Mouse (Mus musculus) thymus, postnatal 10 days (tissue): ENCODE data around the gene Defb20.
"Not testable (repeated sequence)": the region's sequence is repeated elsewhere in the genome, so short reads cannot be mapped to it uniquely, and the experiment has no call there.

ENCODE experiments used
- DNase-seq, 2 experiments: peaks; one replicate each; pipeline ENCODE4 v3.0.0; 2021; ENCODE audit warnings: low spot score in 2 of 2

The Defb20 gene

DNA sequence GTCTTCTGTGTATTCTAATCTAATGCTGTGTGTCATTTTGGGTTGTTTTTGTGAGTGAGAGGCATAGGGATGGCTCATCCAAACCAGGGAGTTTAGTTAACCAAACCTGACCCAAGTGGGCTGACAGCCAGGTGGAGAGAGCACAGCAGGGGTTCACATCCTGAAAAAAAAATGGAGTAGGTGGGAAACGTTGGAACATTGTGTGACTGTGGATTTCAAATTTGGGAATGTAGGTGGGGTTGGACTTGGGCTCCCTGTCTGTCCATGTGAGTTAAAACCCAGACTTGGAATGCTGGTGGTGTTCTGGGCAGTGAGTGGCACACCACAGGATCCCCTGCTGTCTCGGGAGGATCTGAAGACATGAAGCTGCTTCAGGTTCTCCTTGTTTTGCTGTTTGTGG is at the start of gene Defb20:
Defb20 (plus strand) TSS at position 301 of the 400 bp plus-strand sequence.
- no peak for DNase-seq

- DNase-seq, result no peak
These were observed 49.4 kb upstream of the Defb20 start for GRCm38 (mm10) chr2:152427493-152427892.

GRCm38 (mm10) chr2:152428481-152428880 is 48.4 kb upstream of the Defb20 start:
- not testable (repeated sequence) for DNase-seq

DNA sequence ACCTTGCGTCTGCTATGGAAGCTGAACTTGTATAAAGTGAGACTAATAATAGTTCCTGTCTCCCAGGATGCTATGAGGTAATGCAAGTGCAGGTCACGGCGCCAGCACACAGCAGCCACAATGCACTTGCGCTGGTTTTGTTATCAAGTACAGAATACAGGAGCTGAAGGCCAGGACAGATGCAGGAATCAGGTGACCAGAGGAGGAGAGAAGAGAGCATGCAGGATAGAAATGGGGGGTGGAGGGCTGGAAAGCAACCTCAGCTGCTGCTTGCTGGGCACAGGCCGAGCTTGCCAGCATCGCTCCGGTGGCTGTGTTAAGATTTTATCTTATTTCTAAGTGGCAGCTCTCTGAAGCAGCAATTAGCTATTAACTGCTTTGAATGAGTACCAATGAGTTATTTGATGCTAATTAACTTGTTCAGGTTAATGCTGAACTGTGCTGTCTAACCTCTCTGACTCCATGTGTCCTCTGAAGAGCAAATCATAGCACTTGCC is 40.4 kb upstream of the Defb20 start:
- no peak for DNase-seq

DNA sequence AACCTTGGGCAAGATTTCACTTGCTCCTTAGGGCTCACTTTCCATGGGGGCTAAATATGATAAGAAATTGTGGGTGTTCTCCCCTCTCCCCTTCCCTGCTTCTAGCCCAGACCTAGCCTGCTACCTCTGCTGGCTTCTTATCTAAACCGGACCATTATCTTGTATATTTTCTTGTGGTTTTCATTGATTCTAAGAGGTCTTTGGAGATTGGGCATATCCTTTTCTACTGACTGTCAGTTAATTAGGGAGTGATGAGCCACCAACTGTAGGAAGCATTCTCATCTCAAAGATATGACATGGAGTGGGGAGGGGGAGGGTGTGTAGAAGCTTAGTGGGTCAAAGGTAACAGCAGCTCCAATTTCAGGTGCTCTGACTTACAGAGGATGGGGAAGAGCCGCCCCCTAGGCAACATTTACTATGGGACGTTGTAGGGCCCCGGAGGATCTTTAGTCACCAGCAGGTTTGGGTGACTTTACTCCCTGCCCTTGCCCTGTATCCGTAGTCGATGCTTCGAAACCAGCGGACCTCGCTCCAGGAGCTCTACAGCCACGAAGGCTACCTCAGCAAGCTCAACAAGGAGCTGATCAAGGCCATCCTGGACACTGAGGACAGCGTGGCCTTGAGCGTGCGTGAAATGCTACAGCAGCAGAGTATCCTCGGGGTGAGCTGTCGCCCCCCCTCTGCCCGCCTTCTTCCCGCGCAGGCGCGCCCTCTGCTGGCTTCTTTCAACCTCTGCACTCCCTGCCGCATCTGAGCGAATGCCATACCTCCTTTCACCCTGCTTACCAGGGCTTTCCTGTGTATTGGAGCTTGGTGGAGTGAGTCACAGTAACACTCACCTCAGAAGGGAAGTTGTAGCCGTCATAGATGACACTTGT is 39.6 kb upstream of the Defb20 start:
- peak; percentile 51 to 87 for DNase-seq

GRCm38 (mm10) chr2:152438963-152439362 is 37.9 kb upstream of the Defb20 start:
- no peak for DNase-seq

- DNase-seq, result no peak
These were observed 37.0 kb upstream of the Defb20 start for GRCm38 (mm10) chr2:152439833-152440232.

DNA sequence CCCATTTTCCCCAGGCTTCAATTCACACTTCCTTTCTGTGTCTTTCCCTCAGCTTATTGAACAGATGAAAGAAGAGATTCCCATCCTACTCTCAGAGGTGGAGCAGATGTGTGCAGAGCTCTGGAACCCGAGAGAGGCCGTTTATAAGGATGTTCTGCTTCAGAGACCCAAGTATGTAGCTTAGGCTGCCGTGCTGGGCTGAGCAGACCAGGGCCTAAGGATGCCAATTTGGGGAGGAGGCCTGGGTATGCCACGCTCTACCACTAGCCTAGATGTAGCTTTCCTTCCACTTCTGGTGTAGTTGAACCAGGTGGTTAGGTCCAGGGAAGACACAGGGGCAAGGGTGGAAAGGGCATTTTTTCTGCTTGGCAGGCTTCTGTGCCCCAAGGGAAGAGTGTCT is 34.5 kb upstream of the Defb20 start:
- no peak for DNase-seq

GRCm38 (mm10) chr2:152443281-152443680 is 33.6 kb upstream of the Defb20 start:
- DNase-seq, result no peak

GRCm38 (mm10) chr2:152446642-152447041 is 30.2 kb upstream of the Defb20 start:
- DNase-seq, result no peak

GRCm38 (mm10) chr2:152447461-152447860 is 29.4 kb upstream of the Defb20 start:
- DNase-seq, result no peak

GRCm38 (mm10) chr2:152450241-152450640 is 26.6 kb upstream of the Defb20 start:
- peak in 1 of 2 experiments; percentile 35 for DNase-seq

- no peak for DNase-seq
These were observed 24.6 kb upstream of the Defb20 start for GRCm38 (mm10) chr2:152452101-152452781.

DNA sequence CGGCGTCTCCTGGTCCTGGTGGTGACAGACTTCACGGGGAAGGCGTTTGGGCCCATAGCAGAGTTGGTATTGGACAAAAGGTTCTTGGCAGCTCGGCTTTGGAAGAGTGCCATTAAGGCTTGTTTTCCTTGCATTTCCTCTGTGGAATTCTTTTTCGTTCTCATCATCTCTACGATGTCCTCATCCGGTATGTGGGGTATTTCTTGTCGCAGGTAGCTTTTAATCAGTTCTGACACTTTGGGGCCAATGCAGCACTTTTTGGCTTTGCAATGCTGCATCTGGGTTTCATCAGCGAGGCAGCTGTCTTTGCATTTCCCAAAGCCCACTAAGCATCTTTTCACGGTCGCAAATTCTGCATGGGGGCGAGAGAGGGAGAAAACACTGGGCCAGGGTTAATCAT is 17.6 kb upstream of the Defb20 start:
- no peak for DNase-seq

DNA sequence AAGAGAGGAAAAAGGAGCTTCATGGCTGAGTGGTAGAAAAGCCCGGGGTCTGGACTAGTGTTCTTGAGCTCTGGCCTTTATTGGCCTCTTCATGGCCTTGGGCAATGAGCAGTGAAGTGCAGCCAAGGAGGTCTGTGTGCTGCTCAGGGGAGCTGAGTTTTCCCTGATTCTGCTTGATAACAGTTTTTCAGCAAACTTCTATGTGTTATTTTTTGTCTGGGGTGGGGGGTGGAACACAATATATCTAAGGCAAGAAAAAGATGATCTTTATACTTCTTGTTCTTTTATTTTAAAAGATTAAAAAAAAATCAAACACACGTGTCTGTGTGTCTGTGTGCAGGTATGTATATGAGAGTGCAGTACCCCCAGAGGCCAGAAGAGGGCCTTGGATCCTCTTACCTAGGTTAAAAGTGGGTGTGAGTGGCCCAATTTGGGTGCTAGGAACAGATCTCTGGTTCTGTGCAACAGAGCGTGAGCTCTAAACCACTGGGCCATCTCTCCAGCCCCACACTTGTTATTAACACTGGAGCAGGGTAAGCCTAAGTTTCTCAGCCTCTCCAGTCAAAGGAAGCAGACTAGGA is 12.2 kb upstream of the Defb20 start, which contains the start of gene Defb23:
Defb23 (minus strand) TSS at position 51 of the 581 bp plus-strand sequence.
- no peak for DNase-seq

DNA sequence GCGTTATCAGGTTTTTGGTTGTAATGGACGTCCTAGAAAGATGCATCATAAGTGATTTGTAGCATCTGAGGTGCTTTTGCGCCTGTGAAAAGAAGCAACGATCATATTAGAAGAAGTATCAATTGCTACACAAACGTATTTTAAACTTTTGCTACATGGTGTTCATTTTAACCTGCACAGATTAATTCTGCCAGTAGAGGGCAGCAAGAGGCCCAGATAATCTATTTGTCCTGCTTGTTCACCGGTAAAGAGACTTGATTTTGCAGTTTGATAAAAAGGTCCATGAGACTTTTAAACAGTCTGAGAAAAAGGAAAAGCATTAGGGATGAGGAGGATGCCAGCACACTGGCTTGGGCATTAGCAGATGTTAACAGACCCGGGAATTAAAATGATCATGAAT is 5.9 kb upstream of the Defb20 start:
- DNase-seq, result peak in 1 of 2 experiments; percentile 18

GRCm38 (mm10) chr2:152472434-152472833 is 4.4 kb upstream of the Defb20 start:
- no peak for DNase-seq

DNA sequence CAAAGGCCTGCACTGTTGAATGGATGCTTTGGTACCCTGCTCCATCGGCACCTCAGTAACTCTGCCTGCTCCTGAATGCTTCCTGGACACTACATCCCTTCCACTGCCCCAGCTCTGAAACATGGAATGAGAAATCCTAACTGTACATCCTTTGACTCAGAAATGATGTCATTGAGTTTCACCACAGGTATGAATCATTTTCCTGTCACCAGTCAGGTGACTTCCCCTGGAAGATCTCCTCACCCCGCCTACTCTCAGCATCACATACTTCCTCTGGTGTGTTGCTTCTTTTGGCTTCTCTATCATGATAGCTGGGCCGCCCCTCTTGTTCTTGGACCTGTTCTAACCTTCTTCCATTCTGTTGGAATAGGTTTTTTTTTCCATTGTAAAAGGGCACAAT is 4.0 kb downstream of the Defb20 start:
- no peak for DNase-seq

GRCm38 (mm10) chr2:152481726-152482125 is 4.9 kb downstream of the Defb20 start:
- no peak for DNase-seq

DNA sequence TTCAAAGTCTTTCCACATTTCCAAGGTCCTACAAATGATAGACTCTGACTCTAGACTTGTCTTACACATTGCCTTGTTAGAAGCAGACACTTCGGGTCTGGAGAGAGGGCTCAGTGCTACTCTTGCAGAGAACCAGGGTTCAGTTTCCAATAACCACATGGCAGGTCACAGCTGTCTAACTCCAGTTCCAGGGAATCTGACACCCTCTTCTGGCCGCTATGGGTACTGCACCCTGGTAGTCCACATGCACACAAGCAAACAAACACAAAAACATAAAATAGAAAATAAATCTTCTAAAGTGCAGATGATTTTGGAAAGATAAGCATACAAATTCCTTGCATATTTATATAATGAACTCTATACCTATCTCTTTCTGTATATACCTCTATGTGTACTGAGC is 10.2 kb downstream of the Defb20 start:
- DNase-seq, result no peak

GRCm38 (mm10) chr2:152490038-152490437 is 13.2 kb downstream of the Defb20 start, which contains the start of gene Defb22:
TSS of gene Defb22 (minus strand) at chr2:152490138.
- DNase-seq, result no peak

GRCm38 (mm10) chr2:152493151-152493550 is 16.3 kb downstream of the Defb20 start:
- no peak for DNase-seq
